Mouse (Mus musculus): ENCODE results near the gene Lacc1.
"Not testable (repeated sequence)": the region's sequence is repeated elsewhere in the genome, so short reads cannot be mapped to it uniquely, and the experiment has no call there.

Gene Lacc1

GRCm38 (mm10) chr14:77036226-77037046 is at the start of gene Lacc1, which contains the start of gene Ccdc122:
Gene Lacc1 (minus strand): TSS chr14:77036904.
Gene Ccdc122 (plus strand): TSS chr14:77036772.
- DNase-seq (ENCODE audit: low read depth, low spot score) = peak; percentile 47

GRCm38 (mm10) chr14:77081248-77081647 is 44.5 kb upstream of the Lacc1 start:
- DNase-seq (ENCODE audit: low read depth, low spot score) = no peak

- no peak for DNase-seq (ENCODE audit: low read depth, low spot score)
Measured at GRCm38 (mm10) chr14:77069361-77069760, 32.7 kb upstream of the Lacc1 start.

GRCm38 (mm10) chr14:77053288-77053687 is 16.6 kb upstream of the Lacc1 start:
- no peak for DNase-seq (ENCODE audit: low read depth, low spot score)

GRCm38 (mm10) chr14:77037832-77038425 is 1.2 kb upstream of the Lacc1 start:
- DNase-seq (ENCODE audit: low read depth, low spot score) = no peak

GRCm38 (mm10) chr14:77037330-77037729 is 626 bp upstream of the Lacc1 start:
- no peak for DNase-seq (ENCODE audit: low read depth, low spot score)

- no peak for DNase-seq (ENCODE audit: low read depth, low spot score)
Measured at GRCm38 (mm10) chr14:77034970-77035369, 1.7 kb downstream of the Lacc1 start.

GRCm38 (mm10) chr14:77034175-77034915 is 2.4 kb downstream of the Lacc1 start:
- DNase-seq (ENCODE audit: low read depth, low spot score) = no peak

- no peak for DNase-seq (ENCODE audit: low read depth, low spot score)
Measured at GRCm38 (mm10) chr14:77033391-77033790, 3.3 kb downstream of the Lacc1 start.

GRCm38 (mm10) chr14:77032433-77032832 is 4.3 kb downstream of the Lacc1 start:
- DNase-seq (ENCODE audit: low read depth, low spot score) = no peak

GRCm38 (mm10) chr14:77030808-77031207 is 5.9 kb downstream of the Lacc1 start:
- DNase-seq (ENCODE audit: low read depth, low spot score) = no peak

GRCm38 (mm10) chr14:77029319-77030054 is 7.2 kb downstream of the Lacc1 start:
- peak; percentile 55 for DNase-seq (ENCODE audit: low read depth, low spot score)

- no peak for DNase-seq (ENCODE audit: low read depth, low spot score)
Measured at GRCm38 (mm10) chr14:77024499-77024898, 12.2 kb downstream of the Lacc1 start.

GRCm38 (mm10) chr14:77017211-77017610 is 19.5 kb downstream of the Lacc1 start:
- no peak for DNase-seq (ENCODE audit: low read depth, low spot score)

GRCm38 (mm10) chr14:77016783-77017182 is 19.9 kb downstream of the Lacc1 start:
- DNase-seq (ENCODE audit: low read depth, low spot score) = not testable (repeated sequence)

GRCm38 (mm10) chr14:77011804-77012203 is 24.9 kb downstream of the Lacc1 start:
- peak; percentile 73 for DNase-seq (ENCODE audit: low read depth, low spot score)

GRCm38 (mm10) chr14:77008238-77008637 is 28.5 kb downstream of the Lacc1 start:
- DNase-seq (ENCODE audit: low read depth, low spot score) = peak; percentile 91

GRCm38 (mm10) chr14:77005566-77005965 is 31.1 kb downstream of the Lacc1 start:
- no peak for DNase-seq (ENCODE audit: low read depth, low spot score)

- DNase-seq (ENCODE audit: low read depth, low spot score) = no peak
Measured at GRCm38 (mm10) chr14:77004740-77005139, 32.0 kb downstream of the Lacc1 start.

GRCm38 (mm10) chr14:76990351-76990750 is 46.4 kb downstream of the Lacc1 start:
- DNase-seq (ENCODE audit: low read depth, low spot score) = peak; percentile 75

- DNase-seq (ENCODE audit: low read depth, low spot score) = no peak
Measured at GRCm38 (mm10) chr14:76981781-76982180, 54.9 kb downstream of the Lacc1 start.

GRCm38 (mm10) chr14:76981176-76981575 is 55.5 kb downstream of the Lacc1 start:
- DNase-seq (ENCODE audit: low read depth, low spot score) = no peak
